Mouse (Mus musculus) testis, postnatal 14 days (tissue): ENCODE measurements around the gene Gopc.
"Not testable (repeated sequence)": the region's sequence is repeated elsewhere in the genome, so short reads cannot be mapped to it uniquely, and the experiment has no call there.

Source experiments
- DNase-seq: peaks from one replicate; pipeline ENCODE4 v3.0.0; 2021; ENCODE audit warnings: low spot score

Gene Gopc

DNA sequence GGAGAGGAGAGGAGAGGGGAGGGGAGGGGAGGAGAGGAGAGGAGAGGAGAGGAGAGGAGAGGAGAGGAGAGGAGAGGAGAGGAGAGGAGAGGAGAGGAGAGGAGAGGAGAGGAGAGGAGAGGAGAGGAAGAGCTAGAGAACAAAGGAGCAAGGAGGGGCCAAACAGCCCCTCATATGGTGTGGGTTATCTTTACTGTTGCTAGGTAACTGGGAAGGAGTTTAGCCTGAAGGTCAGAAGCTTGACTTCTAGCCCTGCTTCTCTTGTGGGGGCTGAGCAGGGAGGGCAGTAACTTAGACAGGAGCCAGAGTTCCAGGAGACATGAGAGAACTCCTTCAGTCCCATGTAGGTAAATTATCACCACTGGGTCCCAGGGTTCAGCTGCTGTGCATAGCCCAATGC is 83.4 kb downstream of the Gopc start:
- not testable (repeated sequence) for DNase-seq

DNA sequence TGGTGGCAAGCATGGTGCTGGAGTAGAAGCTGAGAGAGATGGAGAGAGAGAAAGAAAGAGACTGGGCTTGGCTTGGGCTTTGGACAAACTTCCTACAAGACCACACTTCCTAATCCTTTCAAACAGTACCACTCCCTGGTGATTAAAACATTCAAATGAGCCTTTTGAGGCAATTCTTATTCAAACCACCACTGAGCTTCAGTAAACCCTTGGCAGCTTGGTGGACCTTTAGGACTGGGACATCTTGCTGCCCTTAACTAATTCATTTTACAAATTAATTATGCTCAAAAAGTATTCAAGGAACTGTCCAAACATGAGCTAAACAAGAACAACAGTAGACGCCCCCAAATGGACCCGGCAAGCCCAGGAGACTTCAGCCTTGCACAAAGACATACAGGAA is 86.0 kb downstream of the Gopc start:
- no peak for DNase-seq

DNA sequence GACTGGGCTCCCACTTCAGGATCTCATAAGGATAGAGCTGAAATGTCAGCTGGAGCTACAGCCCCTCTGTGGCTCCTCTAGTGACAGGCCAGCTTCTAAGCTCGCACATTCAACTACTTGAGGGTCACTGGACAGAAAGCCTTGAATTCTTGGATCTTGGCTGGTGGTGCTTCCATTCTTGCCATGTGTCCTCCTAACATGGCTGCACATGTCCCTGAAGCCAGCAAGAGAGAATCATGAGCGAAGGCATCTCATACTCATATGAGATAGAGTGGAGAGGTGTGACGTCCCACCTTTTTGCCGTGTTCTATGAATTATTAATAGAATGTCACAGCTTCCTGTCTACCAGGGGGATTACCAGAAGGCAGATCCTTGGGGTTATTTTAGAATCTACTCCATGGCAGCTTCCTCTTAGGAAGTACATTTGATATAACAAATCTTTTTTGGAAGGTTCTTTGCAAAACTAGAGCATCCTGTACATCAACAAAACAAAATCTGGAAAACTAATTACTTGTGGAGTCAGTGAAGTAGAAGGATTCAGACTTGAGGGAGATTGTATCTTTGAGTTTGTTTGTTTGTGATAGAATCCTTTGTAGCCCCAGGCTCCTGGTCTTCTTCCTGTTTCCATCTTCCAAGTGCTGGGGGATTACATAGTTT is 87.9 kb downstream of the Gopc start:
- no peak for DNase-seq

DNA sequence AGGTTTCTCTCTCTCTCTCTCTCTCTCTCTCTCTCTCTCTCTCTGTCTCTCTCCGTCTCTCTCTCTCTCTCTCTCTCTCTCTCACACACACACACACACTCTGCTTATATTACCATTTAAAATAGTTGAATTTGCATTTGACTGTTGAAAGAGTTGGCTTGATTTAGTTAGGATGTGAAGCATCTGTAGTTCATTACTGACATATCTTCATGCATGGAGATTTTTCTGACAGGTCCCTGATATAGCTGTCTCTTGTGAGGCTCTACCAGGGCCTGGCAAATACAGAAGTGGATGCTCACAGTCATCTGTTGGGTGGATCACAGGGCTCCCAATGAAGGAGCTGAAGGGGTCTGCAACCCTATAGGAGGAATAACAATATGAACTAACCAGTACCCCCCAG is 89.5 kb downstream of the Gopc start:
- DNase-seq, result not testable (repeated sequence)

GRCm38 (mm10) chr10:52289261-52289660 is 92.7 kb downstream of the Gopc start:
- DNase-seq, result no peak

DNA sequence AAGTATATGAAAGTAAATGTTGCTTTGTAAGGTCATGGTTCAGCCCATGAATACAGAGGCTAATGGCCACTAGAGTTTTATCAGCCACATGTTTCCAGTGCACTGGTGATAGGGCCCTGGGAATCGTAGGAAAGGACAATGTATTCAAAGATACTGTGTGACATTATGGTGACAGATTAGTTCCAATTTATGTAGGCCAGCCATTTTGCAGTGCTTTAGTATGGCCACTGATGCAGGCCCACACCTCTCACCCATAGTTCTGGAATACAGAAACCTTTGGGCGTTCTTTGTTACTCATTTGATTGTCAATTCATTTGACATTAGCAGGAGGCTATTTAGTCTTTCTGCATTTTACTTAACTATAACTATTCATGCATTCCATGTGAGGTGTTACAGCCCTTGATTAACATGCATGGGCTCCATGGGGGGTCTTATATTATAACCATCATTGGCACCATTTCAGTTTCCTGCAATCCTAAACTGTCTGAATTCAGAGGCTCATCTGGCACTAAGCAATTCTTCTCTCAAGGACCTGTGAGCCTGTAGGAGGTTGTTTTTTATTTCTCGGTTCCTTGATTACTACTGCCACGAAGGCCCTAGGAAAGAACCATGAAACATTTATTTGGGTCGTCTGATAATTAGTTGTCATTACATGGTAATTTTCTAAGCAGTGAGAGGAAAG is 93.9 kb downstream of the Gopc start:
- DNase-seq, result no peak
